Mouse (Mus musculus) bone marrow macrophage, adult 2 months (primary cell): ENCODE results near the gene Chchd3.

ENCODE experiments used
- CTCF ChIP-seq: IDR thresholded peaks from 2 replicates; pipeline ENCODE4 v1.5.1; 2012; ENCODE audit warnings: low read depth, mild to moderate bottlenecking, low read length, moderate library complexity
- POLR2A ChIP-seq: IDR thresholded peaks from 2 replicates; pipeline ENCODE4 v1.6.1; 2012; ENCODE audit warnings: mild to moderate bottlenecking, low read depth, low read length, borderline replicate concordance

- TF ChIP-seq CTCF (no peak), POLR2A (no peak)
Measured at GRCm38 (mm10) chr6:33032543-33032942, 27.5 kb downstream of the Chchd3 start.
